Mouse (Mus musculus) megakaryocyte, embryonic 14.5 days (primary cell): ENCODE data around the gene Ggps1.

Experiments
- FLI1 ChIP-seq: IDR thresholded peaks from 2 replicates; pipeline ENCODE4 v1.6.1; 2012; ENCODE audit warnings: low read length, inconsistent platforms, mixed read lengths
- GATA1 ChIP-seq: IDR thresholded peaks from 3 replicates; pipeline ENCODE4 v1.6.1; 2012; ENCODE audit warnings: mixed read lengths, low read length, inconsistent platforms, borderline replicate concordance

DNA sequence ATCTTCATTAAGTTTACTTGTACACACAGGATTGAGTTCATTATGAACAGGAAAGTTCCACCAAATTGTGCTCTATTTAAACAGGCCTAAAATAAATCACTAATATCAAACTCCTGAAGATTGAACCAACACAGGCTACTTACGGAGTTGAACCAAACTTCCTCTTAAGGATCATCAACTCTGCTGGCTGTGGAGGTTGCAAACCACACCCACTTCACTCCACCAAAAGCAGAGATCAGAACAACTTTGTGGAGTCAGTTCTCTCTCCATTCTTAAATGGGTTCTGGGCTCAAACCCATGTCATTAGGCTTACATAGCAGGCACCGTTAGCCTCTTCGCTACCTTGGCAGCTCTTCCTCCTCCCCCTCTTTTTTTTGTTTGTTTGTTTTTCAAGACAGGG, 44.4 kb downstream of the Ggps1 start:
- TF ChIP-seq FLI1 (no peak), GATA1 (no peak)
